Mouse (Mus musculus) spleen, adult 2 months (tissue): ENCODE data around the gene Eif4enif1. TPM values are rescaled to one million over a fixed set of nuclear protein-coding genes. Genes with fewer than 3 reads are reported as not detected.
"Not testable (repeated sequence)": the region's sequence is repeated elsewhere in the genome, so short reads cannot be mapped to it uniquely, and the experiment has no call there.

Source experiments
- DNase-seq, 2 experiments: peaks; one replicate each; pipeline versions ENCODE4 v3.0.0 to v3.0.0-alpha.2; 2012 to 2021; ENCODE audit warnings: low spot score in 2 of 2, low read depth in 1 of 2
- H3K27ac ChIP-seq: fragments of 200-500 bp; 2 replicates; pipeline ENCODE4 v1.5.1; 2012; ENCODE audit warnings: low read length, inconsistent platforms; ENCODE audit not compliant: insufficient read depth
- H3K27me3 ChIP-seq: fragments of 200-500 bp; 2 replicates; pipeline ENCODE4 v1.6.1; 2012; ENCODE audit warnings: mild to moderate bottlenecking, moderate library complexity, low read length, inconsistent platforms; ENCODE audit not compliant: control insufficient read depth, insufficient read depth
- H3K36me3 ChIP-seq: fragments of 200-500 bp; 2 replicates; pipeline ENCODE4 v1.6.1; 2012; ENCODE audit warnings: mild to moderate bottlenecking, low read length, inconsistent platforms; ENCODE audit not compliant: control insufficient read depth, insufficient read depth
- H3K4me1 ChIP-seq: fragments of 200-500 bp; 2 replicates; pipeline ENCODE4 v1.6.1; 2011; ENCODE audit warnings: inconsistent platforms; ENCODE audit not compliant: control insufficient read depth, insufficient read depth, insufficient read length
- H3K4me3 ChIP-seq: fragments of 200-500 bp; 2 replicates; pipeline ENCODE4 v1.5.1; 2011; ENCODE audit warnings: mild to moderate bottlenecking, inconsistent platforms; ENCODE audit not compliant: insufficient read depth, insufficient read length; ENCODE audit errors: extremely low read depth
- CTCF ChIP-seq: fragments of 200-500 bp; IDR thresholded peaks from 2 replicates; pipeline ENCODE4 v1.5.1; 2011; ENCODE audit warnings: mild to moderate bottlenecking, inconsistent platforms; ENCODE audit not compliant: insufficient read depth, insufficient read length, insufficient replicate concordance; ENCODE audit errors: extremely low read depth
- POLR2A ChIP-seq: fragments of 200-500 bp; IDR thresholded peaks from 2 replicates; pipeline ENCODE4 v1.6.1; 2011; ENCODE audit warnings: low read depth, low read length, inconsistent platforms
- WGBS: fragments of 180-500 bp; shearing (Covaris S2); methylation state at CpG from one replicate; pipeline ENCODE4 v1.1.7; 2018; 5-methylcytosine and 5-hydroxymethylcytosine counted together
- polyA plus RNA-seq: library from polyadenylated mRNA; depleted of rRNA; stranded (reverse); fragments of >200 nt; gene quantifications from 2 replicates; pipeline ENCODE4 v1.2.3, GENCODE M21; 2012; rRNA removed

Eif4enif1 gene
- polyA plus RNA-seq, result 34.3 and 42.6 TPM in 2 replicates

GRCm38 (mm10) chr11:3202231-3202701 is at the start of gene Eif4enif1:
Eif4enif1 (plus strand) TSS chr11:3202392.
- Histone ChIP-seq H3K4me1 (no peaks in the 10 kb centered on the region), H3K4me3 (peak within 1 kb of the TSS; percentile 66), H3K27ac (peak within 1 kb of the TSS; percentile 95), H3K36me3 (peaks cover 5% of the 10 kb centered on the region), H3K27me3 (no peaks in the 10 kb centered on the region)
- DNase-seq, result peak; percentile 73 to 75
- under 1% methylated on average over 44 of the region's 57 CpGs for WGBS
- TF ChIP-seq CTCF (no peak), POLR2A (no peak)

DNA sequence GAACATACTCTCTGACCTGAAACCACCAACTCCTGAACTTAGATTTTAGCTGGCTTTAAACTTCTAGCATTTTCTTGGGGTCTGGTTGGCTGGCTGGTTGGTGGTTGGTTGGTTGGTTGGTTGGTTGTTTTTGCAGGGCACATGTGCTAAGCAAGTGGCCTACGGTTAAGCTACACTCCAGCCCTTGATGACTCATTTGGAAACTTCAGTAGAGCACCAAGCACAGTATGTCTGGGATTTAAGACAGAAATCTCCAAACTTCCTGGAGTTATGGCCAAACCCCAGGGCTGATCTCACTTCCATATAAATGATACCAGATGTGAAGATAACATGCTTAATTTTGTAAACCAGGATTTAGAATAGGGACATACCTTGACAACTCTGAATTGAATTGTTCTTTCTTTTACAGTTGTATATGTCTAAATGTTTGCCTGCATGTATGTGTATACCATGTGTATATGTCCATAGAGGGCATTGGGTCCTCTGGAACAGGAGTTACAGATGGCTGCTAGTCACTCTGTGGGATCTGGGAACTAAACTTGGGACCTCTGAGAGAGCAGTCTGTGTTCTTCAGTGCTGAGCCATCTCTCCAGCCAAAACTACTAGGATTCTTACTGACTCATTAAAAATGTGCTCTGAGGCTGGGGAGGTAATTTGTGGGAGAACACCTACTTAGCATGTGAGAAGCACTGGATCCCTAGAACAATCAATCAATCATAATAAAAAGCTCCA is 48.4 kb upstream of the Eif4enif1 start:
- H3K4me3 ChIP-seq, H3K36me3 ChIP-seq, H3K27ac ChIP-seq, H3K4me1 ChIP-seq, H3K27me3 ChIP-seq: not testable (repeated sequence)
- WGBS, result 79% methylated on average over 1 of the region's 1 CpGs
- DNase-seq, result peak in 1 of 2 experiments; percentile 61

DNA sequence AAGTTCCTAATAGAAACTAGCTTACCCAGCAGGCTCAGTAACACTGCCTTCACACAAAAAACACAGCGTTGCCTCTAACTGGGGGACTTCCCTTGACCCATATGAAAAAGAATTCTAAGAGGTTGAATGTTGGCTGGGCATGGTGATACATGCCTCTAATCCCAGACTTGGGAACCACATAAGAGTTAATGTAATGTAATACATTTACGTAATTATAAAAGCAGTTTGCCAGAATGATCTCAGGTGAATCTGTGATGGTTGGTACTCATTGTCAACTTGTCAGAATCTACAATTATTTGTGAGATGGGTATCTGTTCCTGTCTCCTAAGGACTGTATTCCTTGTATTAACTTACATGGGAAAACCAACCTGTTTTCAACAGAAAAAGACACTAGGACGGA is 45.2 kb upstream of the Eif4enif1 start:
- WGBS, result 96% methylated on average over 3 of the region's 3 CpGs
- not testable (repeated sequence) for H3K27me3 ChIP-seq, H3K36me3 ChIP-seq, H3K4me3 ChIP-seq, H3K27ac ChIP-seq, H3K4me1 ChIP-seq, DNase-seq

- 96% methylated on average over 6 of the region's 6 CpGs for WGBS
- not testable (repeated sequence) for H3K4me3 ChIP-seq, DNase-seq
Observed at GRCm38 (mm10) chr11:3157996-3158395, 44.2 kb upstream of the Eif4enif1 start.

DNA sequence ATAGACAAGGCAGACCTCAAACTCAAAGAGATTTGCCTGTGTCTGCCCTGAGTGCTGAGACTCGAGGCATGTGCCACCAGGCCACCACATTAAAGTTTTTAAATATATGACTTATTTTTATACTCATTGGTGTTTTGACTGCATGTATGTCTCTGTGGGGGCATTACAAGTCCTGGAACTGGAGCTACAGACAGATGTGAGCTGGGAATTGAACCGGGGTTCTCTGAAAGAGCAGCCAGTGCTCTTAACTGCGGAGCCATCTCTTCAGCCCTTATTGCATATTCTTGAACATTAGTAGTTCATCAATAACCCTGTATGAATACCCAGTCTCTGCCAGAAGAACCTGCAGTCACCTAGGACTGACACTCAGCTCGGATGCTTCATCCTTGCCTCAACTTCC is 43.4 kb upstream of the Eif4enif1 start:
- 94% methylated on average over 4 of the region's 4 CpGs for WGBS

More at GRCm38 (mm10) chr11:3157996-3158395, 44.2 kb upstream of the Eif4enif1 start:
- not testable (repeated sequence) for H3K27me3 ChIP-seq, H3K36me3 ChIP-seq, H3K27ac ChIP-seq, H3K4me1 ChIP-seq

DNA sequence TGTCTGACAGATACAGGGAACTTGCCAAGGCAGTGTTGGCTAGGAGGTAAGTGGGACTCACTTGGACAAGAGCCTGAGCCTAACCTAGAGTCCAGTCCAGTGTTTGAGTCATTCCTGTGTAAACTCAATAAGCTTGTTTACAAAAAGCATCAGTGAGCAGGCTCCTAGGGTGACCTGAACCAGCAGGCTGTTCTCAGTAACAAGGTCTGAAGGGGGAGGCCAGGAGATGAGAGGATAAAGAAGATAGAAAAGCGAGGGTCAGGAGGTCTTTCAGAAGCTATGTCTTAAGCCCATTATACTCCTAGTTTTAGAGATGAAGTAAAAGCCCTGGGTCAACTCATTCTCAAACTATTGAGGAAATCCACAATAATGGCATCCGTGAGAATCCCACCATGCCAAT is 40.8 kb upstream of the Eif4enif1 start:
- DNase-seq, result peak in 1 of 2 experiments; percentile 61
- 55% methylated on average over 1 of the region's 2 CpGs for WGBS
- not testable (repeated sequence) for H3K4me1 ChIP-seq, H3K36me3 ChIP-seq, H3K4me3 ChIP-seq, H3K27ac ChIP-seq, H3K27me3 ChIP-seq

More for the DNA sequence above, 43.4 kb upstream of the Eif4enif1 start:
- not testable (repeated sequence) for H3K4me3 ChIP-seq, H3K27me3 ChIP-seq, H3K4me1 ChIP-seq, DNase-seq, H3K27ac ChIP-seq, H3K36me3 ChIP-seq

GRCm38 (mm10) chr11:3162236-3162897 is 39.8 kb upstream of the Eif4enif1 start:
- WGBS, result 72% methylated on average over 5 of the region's 5 CpGs
- H3K4me1 ChIP-seq, H3K4me3 ChIP-seq, H3K36me3 ChIP-seq, H3K27ac ChIP-seq, H3K27me3 ChIP-seq: not testable (repeated sequence)
- DNase-seq, result peak in 1 of 2 experiments; percentile 57

GRCm38 (mm10) chr11:3163122-3163521 is 39.1 kb upstream of the Eif4enif1 start:
- not testable (repeated sequence) for H3K27me3 ChIP-seq, H3K27ac ChIP-seq, H3K4me3 ChIP-seq, H3K36me3 ChIP-seq, H3K4me1 ChIP-seq
- DNase-seq, result peak in 1 of 2 experiments; percentile 38
- 91% methylated on average over 2 of the region's 2 CpGs for WGBS

DNA sequence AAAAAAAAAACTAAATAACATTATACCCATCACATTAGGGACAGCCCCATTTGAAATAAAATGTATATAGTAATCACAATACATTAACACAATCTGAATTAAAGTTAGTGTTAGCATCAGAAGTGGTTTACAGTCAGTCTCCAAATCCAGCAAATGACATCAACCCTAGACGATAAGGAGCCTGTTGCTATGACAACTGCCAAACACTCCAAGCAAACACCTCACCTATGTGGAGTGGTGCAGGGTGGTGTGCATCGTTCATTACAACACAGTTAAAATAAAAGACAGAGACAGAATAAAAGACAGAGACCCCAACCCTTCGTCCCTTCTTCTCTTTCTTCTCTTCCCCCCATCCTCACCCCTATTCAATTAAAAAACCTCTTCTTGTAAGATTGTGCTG is 38.5 kb upstream of the Eif4enif1 start:
- H3K27ac ChIP-seq, H3K4me3 ChIP-seq, H3K4me1 ChIP-seq, DNase-seq, H3K27me3 ChIP-seq, H3K36me3 ChIP-seq: not testable (repeated sequence)
- 77% methylated on average over 3 of the region's 3 CpGs for WGBS

DNA sequence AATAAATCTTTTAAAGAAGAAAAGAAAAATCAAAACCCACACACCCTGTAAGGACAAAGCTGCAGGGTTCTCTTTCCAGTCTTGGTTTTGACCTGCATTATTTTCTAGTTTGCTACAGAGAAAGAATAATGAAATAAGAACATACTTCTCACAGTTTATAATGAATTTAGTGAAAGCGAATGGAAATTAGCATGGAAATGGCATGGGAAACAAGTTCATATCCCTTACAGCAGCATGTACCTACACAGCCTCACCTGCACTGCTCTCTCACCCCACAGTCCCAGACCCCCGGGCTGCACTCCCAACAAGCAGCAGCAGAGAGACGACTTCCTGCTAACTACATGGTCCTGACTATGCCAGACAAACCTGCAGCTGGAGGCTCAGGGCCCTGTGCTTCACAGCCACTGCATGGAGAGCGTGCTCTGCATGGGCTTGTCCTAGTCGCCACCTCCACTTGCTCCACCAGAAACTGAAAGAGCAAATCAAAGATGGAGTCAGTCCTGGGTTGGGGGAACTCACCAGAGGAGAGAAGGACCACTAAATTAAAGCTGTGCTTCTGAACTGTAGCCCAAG is 36.9 kb upstream of the Eif4enif1 start:
- WGBS, result 86% methylated on average over 3 of the region's 5 CpGs
- not testable (repeated sequence) for H3K27me3 ChIP-seq, H3K4me1 ChIP-seq, H3K4me3 ChIP-seq, H3K36me3 ChIP-seq, DNase-seq, H3K27ac ChIP-seq
